Mouse (Mus musculus) retina, postnatal 1 day (tissue): ENCODE measurements around the gene Rfc5.

ENCODE experiments used
- DNase-seq: peaks from one replicate; pipeline ENCODE4 v3.0.0-alpha.2; 2012

Rfc5 gene

DNA sequence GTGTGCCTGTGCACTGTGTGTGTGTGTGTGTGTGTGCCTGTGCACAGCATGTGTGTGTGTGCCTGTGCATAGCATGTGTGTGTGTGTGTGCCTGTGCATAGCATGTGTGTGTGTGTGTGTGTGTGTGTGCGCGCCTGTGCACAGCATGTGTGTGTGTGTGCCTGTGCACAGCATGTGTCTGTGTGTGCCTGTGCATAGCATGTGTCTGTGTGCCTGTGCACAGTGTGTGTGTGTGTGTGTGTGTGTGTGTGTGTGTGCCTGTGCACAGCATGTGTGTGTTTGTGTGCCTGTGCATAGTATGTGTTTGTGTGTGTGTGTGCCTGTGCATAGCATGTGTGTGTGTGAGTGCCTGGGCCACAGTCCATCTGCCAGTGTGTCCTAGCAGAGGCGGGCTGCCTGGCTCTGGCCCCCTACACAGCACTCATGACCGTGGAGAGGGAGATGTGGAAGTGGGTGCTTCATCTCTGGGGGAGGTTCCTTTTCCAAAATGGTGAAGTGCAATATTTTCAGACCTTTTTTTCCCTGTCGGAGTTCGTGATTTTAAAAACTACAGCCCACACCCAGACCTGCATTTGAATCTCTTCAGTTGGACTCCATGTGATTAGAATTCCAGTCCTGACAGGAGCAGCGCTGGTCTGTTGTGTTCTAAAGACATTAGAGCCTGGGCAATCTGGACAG, 14.3 kb downstream of the Rfc5 start:
- no peak for DNase-seq

GRCm38 (mm10) chr5:117373418-117373817, 15.4 kb downstream of the Rfc5 start:
- DNase-seq = no peak

GRCm38 (mm10) chr5:117370592-117370991, 18.3 kb downstream of the Rfc5 start:
- no peak for DNase-seq

DNA sequence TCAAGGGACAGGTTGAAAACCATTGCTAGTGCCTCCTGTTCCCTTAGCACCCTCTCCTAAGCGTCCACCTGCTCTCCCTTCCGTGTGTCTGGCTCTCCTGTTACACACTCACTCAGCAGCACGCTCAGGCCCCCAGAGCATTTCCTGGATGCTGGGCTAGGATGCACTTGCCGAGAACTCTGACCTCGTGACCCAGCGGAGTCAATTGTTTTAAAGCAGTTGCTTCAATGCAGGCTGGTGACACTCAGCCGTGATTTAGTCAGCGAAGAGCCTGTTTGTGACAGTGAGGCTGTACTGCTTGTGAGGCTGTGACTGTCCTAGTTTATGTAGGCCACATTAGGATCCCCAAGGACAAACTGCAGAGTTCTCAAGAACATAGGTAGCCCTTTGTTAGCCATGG, 21.6 kb downstream of the Rfc5 start:
- no peak for DNase-seq

DNA sequence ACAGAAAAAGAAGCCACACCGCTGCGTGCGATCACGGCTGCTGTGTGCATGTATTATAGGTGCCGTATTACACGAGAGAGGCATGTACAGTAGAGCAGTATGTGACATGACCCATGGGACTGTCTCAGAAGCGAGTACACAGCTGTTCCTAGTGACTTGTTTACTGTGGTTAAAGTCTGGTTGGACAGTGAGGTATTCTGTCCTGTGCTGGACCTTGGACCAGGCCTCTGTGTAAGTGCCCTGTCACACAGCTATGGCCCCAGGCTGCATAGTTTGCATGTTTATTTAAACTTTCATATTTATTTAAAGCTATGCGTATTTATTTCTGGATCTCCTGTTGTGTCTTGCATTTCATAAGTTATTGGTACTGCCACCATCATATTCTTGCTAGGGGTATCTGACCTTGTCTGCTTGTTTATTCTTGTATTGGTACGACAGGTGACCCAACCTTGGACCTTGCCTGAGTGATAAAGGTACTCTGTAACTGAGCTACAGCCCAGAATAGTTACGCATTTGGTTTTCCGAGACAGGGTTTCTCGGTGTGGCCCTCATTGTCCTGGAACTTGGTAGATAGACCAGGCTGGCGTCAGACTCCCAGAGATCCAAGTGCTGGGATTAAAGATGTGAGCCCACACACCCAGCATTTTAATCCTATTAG, 22.8 kb downstream of the Rfc5 start:
- DNase-seq = no peak

- no peak for DNase-seq
These were observed 24.0 kb downstream of the Rfc5 start for GRCm38 (mm10) chr5:117364821-117365220.

DNA sequence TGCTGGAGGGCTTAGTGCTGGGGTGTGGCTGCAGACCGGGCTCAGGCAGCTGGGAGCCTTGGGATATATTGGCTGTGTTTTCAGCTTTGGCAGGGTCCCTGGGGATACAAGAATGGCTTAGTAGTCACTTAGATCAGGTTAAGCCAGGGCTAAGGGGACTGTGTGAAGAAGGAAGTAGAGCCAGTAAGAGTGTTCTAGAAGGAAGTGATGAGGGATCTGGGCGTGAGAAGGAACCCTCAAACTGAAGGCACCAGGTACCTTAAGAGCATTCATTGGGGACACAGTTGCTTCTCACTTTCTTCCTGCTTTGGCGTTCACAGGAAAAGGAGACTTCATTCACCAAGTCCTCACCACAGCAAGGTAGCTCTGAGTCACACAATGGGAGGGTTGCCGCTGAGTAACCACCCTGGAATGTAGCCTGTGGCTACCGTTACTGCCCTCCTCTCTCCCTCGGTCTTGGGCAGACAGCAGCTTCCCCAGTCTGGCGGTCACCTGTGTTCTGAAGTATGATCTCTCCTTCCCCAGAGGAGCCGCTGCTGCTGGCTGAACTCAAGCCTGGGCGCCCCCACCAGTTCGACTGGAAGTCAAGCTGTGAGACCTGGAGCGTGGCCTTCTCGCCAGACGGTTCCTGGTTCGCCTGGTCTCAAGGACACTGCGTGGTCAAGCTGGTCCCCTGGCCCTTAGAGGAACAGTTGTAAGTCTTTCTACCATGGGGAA, 25.6 kb downstream of the Rfc5 start:
- DNase-seq = no peak

GRCm38 (mm10) chr5:117361590-117361989, 27.3 kb downstream of the Rfc5 start:
- peak; percentile 9 for DNase-seq

DNA sequence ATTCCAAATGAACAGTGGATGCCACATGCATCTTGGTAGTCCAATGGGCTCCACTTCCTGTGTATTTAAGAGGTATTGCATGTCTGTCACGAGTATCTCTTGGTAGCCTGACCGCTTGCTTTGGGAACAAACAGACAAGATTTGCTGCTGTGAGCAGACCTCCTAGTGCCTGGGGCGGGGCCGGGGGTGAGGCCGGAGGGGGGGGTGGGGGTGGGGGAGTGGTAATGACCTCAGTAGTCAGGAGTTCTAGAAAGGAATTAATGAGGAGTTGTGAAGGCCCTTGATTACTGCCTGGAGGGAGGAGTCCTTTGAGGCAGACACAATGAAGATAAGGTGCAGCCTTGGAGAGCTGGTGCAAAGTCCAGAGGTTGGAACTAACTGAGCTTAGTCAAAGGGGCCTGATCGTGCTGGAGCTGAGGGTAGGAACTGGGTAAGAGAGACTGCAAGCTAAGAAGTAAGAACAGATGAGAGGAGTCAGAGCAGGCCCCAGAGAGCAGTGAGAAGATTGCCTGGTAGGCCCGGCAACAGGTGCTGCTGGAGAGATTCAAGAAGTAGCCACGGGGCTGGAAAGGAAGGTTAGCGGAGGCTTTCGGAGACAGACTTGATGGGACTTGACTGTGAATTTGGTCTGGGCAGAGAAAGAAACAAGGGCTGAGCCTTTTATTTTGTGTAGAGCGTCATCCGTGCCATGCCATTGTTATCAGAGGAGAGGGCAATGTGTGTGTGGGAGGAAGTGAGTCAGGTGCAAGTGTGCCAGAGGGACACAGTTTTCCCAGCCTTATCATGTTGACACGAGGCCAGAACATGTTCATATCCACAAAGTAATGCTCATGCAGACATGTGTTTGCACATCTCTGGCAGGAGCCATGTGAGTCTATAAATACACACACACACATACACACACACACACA, 28.0 kb downstream of the Rfc5 start:
- peak; percentile 61 for DNase-seq

DNA sequence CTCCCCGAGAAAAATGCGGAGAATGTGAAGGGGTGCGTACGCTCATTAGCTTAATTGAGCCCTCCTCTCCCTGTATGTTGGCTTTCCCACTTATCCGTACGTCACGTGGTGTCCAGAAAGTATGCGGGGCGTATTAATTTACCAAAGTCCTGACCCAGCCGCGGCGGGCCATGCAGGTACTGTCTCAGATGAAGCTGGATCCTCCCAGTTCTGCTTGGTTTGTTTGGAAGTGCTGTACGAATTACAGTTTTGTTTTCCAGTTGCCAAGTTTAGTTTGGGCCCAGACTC, 28.7 kb downstream of the Rfc5 start:
- DNase-seq = no peak

GRCm38 (mm10) chr5:117359497-117360227, 29.2 kb downstream of the Rfc5 start:
- DNase-seq = peak; percentile 50

DNA sequence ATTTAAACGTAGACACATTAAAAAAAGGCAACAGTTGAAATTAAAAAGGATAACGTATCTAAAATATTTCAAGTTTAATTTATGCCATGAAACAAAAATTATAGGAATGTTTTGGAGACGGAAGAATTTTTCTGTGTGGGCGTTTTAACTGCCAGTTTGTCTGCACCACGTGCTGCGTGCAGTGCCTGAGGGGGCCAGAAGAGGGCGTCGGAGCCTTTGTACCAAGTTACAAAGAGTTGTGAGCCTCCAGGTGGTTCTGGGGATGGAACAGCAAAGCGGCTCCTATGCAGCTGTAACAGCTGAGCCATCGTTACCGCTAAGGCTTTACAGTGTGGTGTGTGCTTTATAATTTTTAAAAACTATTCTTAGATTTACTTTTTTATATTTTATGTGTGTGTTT, 30.1 kb downstream of the Rfc5 start:
- peak; percentile 67 for DNase-seq

DNA sequence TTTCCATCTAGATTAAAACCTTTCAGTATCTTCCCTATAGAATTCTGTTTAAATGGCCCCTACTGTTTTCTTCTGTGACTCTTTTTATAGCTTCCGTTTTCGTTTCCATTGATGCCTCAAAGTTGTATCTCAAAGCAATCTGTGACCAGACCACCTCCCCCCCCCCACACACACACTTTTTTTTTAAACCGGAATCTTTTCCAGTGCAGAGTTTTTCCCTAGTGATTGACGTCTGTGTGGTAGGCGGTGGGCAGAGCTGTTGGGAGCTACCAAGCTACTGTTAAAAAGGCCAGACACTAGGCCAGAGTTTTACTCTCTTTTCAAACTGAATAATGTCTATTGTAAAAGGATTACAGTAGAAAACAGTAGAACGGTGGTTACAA, 30.6 kb downstream of the Rfc5 start:
- DNase-seq = no peak

- DNase-seq = no peak
These were observed 31.2 kb downstream of the Rfc5 start for GRCm38 (mm10) chr5:117357478-117358247.

DNA sequence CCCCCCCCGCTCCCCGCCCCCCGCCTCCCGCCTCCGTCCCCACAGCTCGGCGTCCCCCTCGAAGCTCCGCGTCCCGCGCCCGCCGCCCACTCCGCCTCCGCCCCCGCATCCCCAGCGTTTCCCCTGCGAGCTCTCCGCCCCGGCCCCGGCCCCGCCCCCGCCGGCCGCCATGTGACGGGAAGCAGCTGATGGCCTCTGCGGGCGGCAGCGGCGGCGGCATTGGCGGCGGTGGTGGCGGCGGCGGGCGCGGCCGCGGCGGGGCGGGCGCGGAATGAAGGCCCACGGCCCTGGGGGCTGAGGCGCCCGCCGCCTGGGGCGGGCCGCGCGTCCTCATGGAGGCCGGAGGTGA, 31.7 kb downstream of the Rfc5 start, which contains the start of gene Wsb2:
Wsb2 (plus strand) TSS at position 176 of the 349 bp plus-strand sequence.
- peak; percentile 90 for DNase-seq

GRCm38 (mm10) chr5:117356365-117357128, 32.3 kb downstream of the Rfc5 start:
- DNase-seq = peak; percentile 75

GRCm38 (mm10) chr5:117355648-117356303, 33.1 kb downstream of the Rfc5 start:
- peak; percentile 40 for DNase-seq

GRCm38 (mm10) chr5:117354121-117354520, 34.7 kb downstream of the Rfc5 start:
- no peak for DNase-seq

GRCm38 (mm10) chr5:117348279-117348678, 40.6 kb downstream of the Rfc5 start:
- DNase-seq = peak; percentile 79

DNA sequence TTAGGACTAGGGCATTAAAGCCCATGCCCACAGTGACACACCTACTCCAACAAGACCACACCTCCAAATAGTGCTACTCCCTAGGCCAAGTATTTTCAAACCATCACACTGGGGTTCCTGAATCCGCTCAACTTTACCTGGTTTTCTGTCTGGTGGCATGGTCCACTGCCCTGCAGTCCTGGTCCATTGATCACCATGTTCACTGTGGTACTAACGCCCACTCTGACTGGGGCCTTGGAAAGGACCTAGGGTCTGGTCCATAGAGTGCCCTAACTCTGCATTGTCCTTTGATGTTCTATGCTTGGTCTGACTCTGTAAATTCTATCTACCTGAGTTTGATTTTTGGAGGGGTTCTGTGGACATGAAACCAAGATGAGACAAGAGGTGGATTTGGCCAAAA, 41.0 kb downstream of the Rfc5 start:
- DNase-seq = no peak
